Mouse (Mus musculus): ENCODE data around the gene Sarm1. TPM values are rescaled to one million over a fixed set of nuclear protein-coding genes. Genes with fewer than 3 reads are reported as not detected.

Sarm1 gene
- polyA plus RNA-seq, 1 experiment, result 2.0 TPM

DNA sequence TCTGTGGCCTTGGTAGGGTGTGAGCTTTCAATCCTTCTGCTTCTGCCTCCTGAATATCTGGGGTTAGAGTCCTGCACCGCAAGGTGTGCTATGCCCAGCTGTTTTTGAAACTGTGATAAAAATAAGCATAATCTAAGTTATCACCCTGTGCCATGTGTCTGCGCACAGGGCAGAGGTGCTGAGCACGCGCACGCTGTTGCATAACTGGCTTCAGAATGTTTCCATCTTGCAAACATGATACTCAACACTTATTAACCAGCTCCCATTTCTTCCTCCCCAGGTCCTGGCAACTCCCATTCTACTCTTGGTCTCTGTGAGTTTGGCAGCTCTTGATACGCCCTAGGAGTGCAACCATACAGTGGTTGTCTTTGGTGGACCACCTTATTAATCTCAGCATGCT, 69.9 kb downstream of the Sarm1 start:
- Histone ChIP-seq H3K4me3 (ENCODE audit: insufficient read depth, low read length) (no peak overlapping the region), H3K27ac (ENCODE audit: insufficient read depth, low read depth, low read length) (no peak overlapping the region), H3K4me1 (ENCODE audit: control insufficient read depth, insufficient read depth, low read length) (no peaks in the 10 kb centered on the region)
- no peak for TF ChIP-seq POLR2A (IDR thresholded peaks at IDR 0.05; ENCODE audit: borderline replicate concordance, low read depth, low read length)
- no peak for TF ChIP-seq CTCF (IDR thresholded peaks at IDR 0.05; ENCODE audit: low read depth, low read length)

DNA sequence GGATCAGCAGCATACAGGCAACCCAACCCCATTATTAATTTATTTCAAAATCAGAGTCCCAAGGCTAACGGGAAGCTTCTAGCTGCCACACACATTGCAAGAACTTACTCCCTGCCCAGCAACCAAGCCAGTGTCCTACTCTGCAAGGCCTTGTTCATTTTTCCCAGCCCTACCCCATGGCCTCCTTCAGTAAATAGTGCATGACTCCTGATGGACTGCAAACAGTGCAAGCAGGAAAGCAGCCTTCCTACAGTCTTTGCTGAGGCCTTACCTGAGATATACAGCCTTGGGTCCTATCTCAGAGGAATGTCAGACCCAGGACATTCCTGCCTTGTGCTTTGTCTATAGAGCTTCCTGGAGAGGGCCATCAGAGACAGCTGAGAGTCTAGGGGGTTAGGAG, 72.0 kb downstream of the Sarm1 start:
- H3K27ac ChIP-seq (ENCODE audit: insufficient read depth, low read depth, low read length), result no peak overlapping the region
- H3K4me1 ChIP-seq (ENCODE audit: control insufficient read depth, insufficient read depth, low read length), result 0 out of 2 replicates have a peak, but pooled peaks cover 6% of the 10 kb centered on the region

DNA sequence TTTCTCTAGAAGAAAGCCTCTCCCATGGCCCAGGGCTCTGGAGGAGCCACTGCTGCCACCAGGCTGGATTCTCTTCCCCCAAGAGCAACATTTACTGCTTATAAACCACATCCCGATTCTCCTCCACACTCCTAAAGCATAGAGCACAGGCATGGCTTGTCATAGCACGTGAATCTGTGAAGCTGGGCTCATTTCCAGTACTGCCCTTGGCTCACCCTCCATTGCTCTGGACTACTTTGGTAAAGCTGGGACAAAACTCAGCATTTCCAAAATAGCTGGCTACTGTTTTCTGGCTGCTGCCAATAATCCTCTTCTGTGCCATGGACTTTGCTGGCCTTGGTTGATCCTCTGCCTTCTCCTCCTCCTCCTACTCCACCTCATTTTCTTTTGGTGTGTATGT, 73.2 kb downstream of the Sarm1 start:
- H3K4me3 ChIP-seq (ENCODE audit: insufficient read depth, low read length), result no peak overlapping the region
- no peak overlapping the region for H3K27ac ChIP-seq (ENCODE audit: insufficient read depth, low read depth, low read length)
- no peak for TF ChIP-seq POLR2A (IDR thresholded peaks at IDR 0.05; ENCODE audit: borderline replicate concordance, low read depth, low read length)
- no peak for TF ChIP-seq CTCF (IDR thresholded peaks at IDR 0.05; ENCODE audit: low read depth, low read length)
- 0 out of 2 replicates have a peak, but pooled peaks cover 6% of the 10 kb centered on the region for H3K4me1 ChIP-seq (ENCODE audit: control insufficient read depth, insufficient read depth, low read length)

More for the DNA sequence above, 72.0 kb downstream of the Sarm1 start:
- no peak overlapping the region for H3K4me3 ChIP-seq (ENCODE audit: insufficient read depth, low read length)
- TF ChIP-seq POLR2A (IDR thresholded peaks at IDR 0.05; ENCODE audit: borderline replicate concordance, low read depth, low read length) (no peak), CTCF (IDR thresholded peaks at IDR 0.05; ENCODE audit: low read depth, low read length) (no peak)

Other genes starting within 250 kb of the Sarm1 start
- gene 2610507B11Rik, start 236.0 kb downstream of the Sarm1 start, polyA plus RNA-seq (2012; ENCODE audit: insufficient read depth, insufficient read length, missing spikeins), result 168 and 187 TPM in 2 replicates
- gene BC030499, start 206.9 kb downstream of the Sarm1 start, polyA plus RNA-seq (2012; ENCODE audit: insufficient read depth, insufficient read length, missing spikeins), result 3.5 and 4.4 TPM in 2 replicates
- 19.3 and 28.1 TPM in 2 replicates for gene Spag5, start 196.2 kb downstream of the Sarm1 start, polyA plus RNA-seq (2012; ENCODE audit: insufficient read depth, insufficient read length, missing spikeins)
- 21.9 and 31.0 TPM in 2 replicates for gene Aldoc, start 174.8 kb downstream of the Sarm1 start, polyA plus RNA-seq (2012; ENCODE audit: insufficient read depth, insufficient read length, missing spikeins)
- gene Pigs, start 169.3 kb downstream of the Sarm1 start, polyA plus RNA-seq (2012; ENCODE audit: insufficient read depth, insufficient read length, missing spikeins), result 80.8 and 85.9 TPM in 2 replicates
- 35.5 and 38.5 TPM in 2 replicates for gene Unc119, start 154.3 kb downstream of the Sarm1 start, polyA plus RNA-seq (2012; ENCODE audit: insufficient read depth, insufficient read length, missing spikeins)
- gene Foxn1, start 111.2 kb downstream of the Sarm1 start, polyA plus RNA-seq (2012; ENCODE audit: insufficient read depth, insufficient read length, missing spikeins), result not detected in 2 replicates
- 0.99 and 1.2 TPM in 2 replicates for gene Slc13a2, start 75.5 kb downstream of the Sarm1 start, polyA plus RNA-seq (2012; ENCODE audit: insufficient read depth, insufficient read length, missing spikeins)
- gene Slc46a1, start 32.1 kb downstream of the Sarm1 start, polyA plus RNA-seq (2012; ENCODE audit: insufficient read depth, insufficient read length, missing spikeins), result 9.1 and 9.7 TPM in 2 replicates
- gene Vtn, start 1.3 kb upstream of the Sarm1 start, polyA plus RNA-seq (2012; ENCODE audit: insufficient read depth, insufficient read length, missing spikeins), result not detected in 2 replicates
- gene Sebox, start 5.7 kb upstream of the Sarm1 start, polyA plus RNA-seq (2012; ENCODE audit: insufficient read depth, insufficient read length, missing spikeins), result not detected in 2 replicates
- gene Tmem199, start 14.4 kb upstream of the Sarm1 start, polyA plus RNA-seq (2012; ENCODE audit: insufficient read depth, insufficient read length, missing spikeins), result 21.9 TPM in 2 replicates
- gene Poldip2, start 14.4 kb upstream of the Sarm1 start, polyA plus RNA-seq (2012; ENCODE audit: insufficient read depth, insufficient read length, missing spikeins), result 26.1 and 27.0 TPM in 2 replicates
- gene Tnfaip1, start 38.6 kb upstream of the Sarm1 start, polyA plus RNA-seq (2012; ENCODE audit: insufficient read depth, insufficient read length, missing spikeins), result 30.4 and 32.3 TPM in 2 replicates
- 42.2 and 46.8 TPM in 2 replicates for gene Ift20, start 38.6 kb upstream of the Sarm1 start, polyA plus RNA-seq (2012; ENCODE audit: insufficient read depth, insufficient read length, missing spikeins)
- 28.5 and 29.2 TPM in 2 replicates for gene Tmem97, start 53.0 kb upstream of the Sarm1 start, polyA plus RNA-seq (2012; ENCODE audit: insufficient read depth, insufficient read length, missing spikeins)
- 13.7 and 19.3 TPM in 2 replicates for gene Nlk, start 199.6 kb upstream of the Sarm1 start, polyA plus RNA-seq (2012; ENCODE audit: insufficient read depth, insufficient read length, missing spikeins)